ENCODE assay signal across 16 mouse cellular contexts in genomic region chr6:134551007-134551406, GRCm38 (mm10).
"Had no signal": no experiment of that assay in that cellular context is flagged by ENCODE, and none has a peak within 500 bp of the region (broad histone marks: within the 10 kb centered on the region; RNA-seq: fewer than 3 reads in every experiment).

No protein-coding gene starts in this region.

- H3K9me3 ChIP-seq: limb, embryonic 12.5 days; limb, embryonic 15.5 days; megakaryocyte, embryonic 14.5 days; midbrain, embryonic 10.5 days; midbrain, embryonic 13.5 days had no signal

- H3K9ac ChIP-seq: limb, embryonic 12.5 days; limb, embryonic 15.5 days; liver, embryonic 14.5 days; liver, postnatal 0 days; lung, embryonic 14.5 days; midbrain, embryonic 13.5 days had no signal

- ATAC-seq: liver, postnatal 0 days; midbrain, embryonic 13.5 days; midbrain, embryonic 16.5 days had no signal

- H3K36me3 ChIP-seq: limb, embryonic 15.5 days; midbrain, embryonic 13.5 days had no signal

- H3K27me3 ChIP-seq: limb, embryonic 12.5 days; limb, embryonic 15.5 days; megakaryocyte, embryonic 14.5 days; midbrain, embryonic 13.5 days had no signal

- H3K27ac ChIP-seq: limb, embryonic 12.5 days; limb, embryonic 15.5 days; liver, embryonic 14.5 days; midbrain, embryonic 10.5 days; midbrain, embryonic 13.5 days had no signal

- DNase-seq: kidney, postnatal 14 days; kidney, postnatal 4 days; left cerebral cortex, postnatal 4 days; liver, postnatal 0 days; lung, embryonic 14.5 days; lung, postnatal 10 days; thymus, adult 18-20 months; thymus, postnatal 36 days had no signal

- H3K4me3 ChIP-seq: limb, embryonic 12.5 days; limb, embryonic 15.5 days; megakaryocyte, embryonic 14.5 days; midbrain, embryonic 10.5 days; midbrain, embryonic 13.5 days had no signal

- H3K4me2 ChIP-seq: limb, embryonic 12.5 days; limb, embryonic 15.5 days; liver, embryonic 11.5 days; lung, embryonic 14.5 days; midbrain, embryonic 13.5 days had no signal
